18 mouse cellular contexts compared by ENCODE assay signal in the genomic region with DNA sequence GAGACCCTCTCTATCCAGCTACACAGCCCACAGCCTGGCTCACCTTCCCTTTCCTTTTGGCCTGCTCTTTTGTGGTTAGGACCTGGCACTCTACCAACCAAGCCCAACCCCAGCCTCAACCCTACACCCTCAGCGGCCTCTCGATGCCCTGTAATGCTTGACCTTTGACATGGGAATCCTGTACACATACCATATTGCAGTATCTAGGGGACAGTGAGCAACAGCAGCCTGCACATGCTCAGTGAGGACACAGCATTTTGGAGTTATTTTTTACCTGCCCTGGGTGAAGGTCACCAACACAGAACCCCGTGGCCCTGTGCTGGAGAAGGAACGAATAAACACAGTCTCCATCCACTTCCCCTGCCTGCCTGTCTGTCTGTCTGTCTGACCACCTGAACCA. TPM values are rescaled to one million over a fixed set of nuclear protein-coding genes. Genes with fewer than 3 reads are reported as not detected.
DNase-seq lines count a peak whose midpoint lies in the region; ATAC-seq lines count a peak whose summit lies in the region.
"Had no signal": no experiment of that assay in that cellular context is flagged by ENCODE, and none has a peak within 500 bp of the region (broad histone marks: within the 10 kb centered on the region; RNA-seq: fewer than 3 reads in every experiment).

No protein-coding gene starts in this region.

- no peak overlapping the region for H3K4me2 ChIP-seq in midbrain, embryonic 16.5 days (ENCODE audit: low read length)
- no peak overlapping the region for H3K4me2 ChIP-seq in liver, embryonic 16.5 days (ENCODE audit: low read depth, low read length)
- H3K4me2 ChIP-seq: embryonic facial prominence, embryonic 15.5 days; forebrain, embryonic 12.5 days; heart, embryonic 13.5 days; limb, embryonic 13.5 days; midbrain, embryonic 13.5 days had no signal

- peaks cover 44% of the 10 kb centered on the region for H3K4me1 ChIP-seq in midbrain, embryonic 10.5 days
- H3K4me1 ChIP-seq in midbrain, embryonic 16.5 days (ENCODE audit: control insufficient read depth, insufficient read depth, low read length): no peaks in the 10 kb centered on the region
- peaks cover 21% of the 10 kb centered on the region for H3K4me1 ChIP-seq in liver, embryonic 16.5 days (ENCODE audit: control insufficient read depth, low read depth, low read length)

- H3K36me3 ChIP-seq in midbrain, embryonic 10.5 days: no peaks in the 10 kb centered on the region
- no peaks in the 10 kb centered on the region for H3K36me3 ChIP-seq in midbrain, embryonic 16.5 days (ENCODE audit: control insufficient read depth, insufficient read depth, low read length)
- H3K36me3 ChIP-seq in liver, embryonic 16.5 days (ENCODE audit: control insufficient read depth, insufficient read depth): peaks cover 38% of the 10 kb centered on the region
- H3K36me3 ChIP-seq: embryonic facial prominence, embryonic 15.5 days; forebrain, embryonic 12.5 days; limb, embryonic 13.5 days; midbrain, embryonic 13.5 days had no signal

- H3K27me3 ChIP-seq in midbrain, embryonic 10.5 days (ENCODE audit: low read depth, poor library complexity, severe bottlenecking): no peaks in the 10 kb centered on the region
- no peaks in the 10 kb centered on the region for H3K27me3 ChIP-seq in midbrain, embryonic 16.5 days (ENCODE audit: control insufficient read depth, insufficient read depth, low read depth, low read length)
- no peaks in the 10 kb centered on the region for H3K27me3 ChIP-seq in liver, embryonic 16.5 days (ENCODE audit: control insufficient read depth, insufficient read depth, low read depth, low read length)
- H3K27me3 ChIP-seq: embryonic facial prominence, embryonic 15.5 days; limb, embryonic 13.5 days; midbrain, embryonic 13.5 days had no signal

- no peaks in the 10 kb centered on the region for H3K9me3 ChIP-seq in midbrain, embryonic 10.5 days (replicated peaks)
- H3K9me3 ChIP-seq in midbrain, embryonic 16.5 days (replicated peaks; ENCODE audit: control insufficient read depth, low read length, poor library complexity, severe bottlenecking): no peaks in the 10 kb centered on the region
- H3K9me3 ChIP-seq in liver, embryonic 16.5 days (replicated peaks; ENCODE audit: control insufficient read depth, low read length): no peaks in the 10 kb centered on the region
- H3K9me3 ChIP-seq: embryonic facial prominence, embryonic 15.5 days; forebrain, embryonic 12.5 days; heart, embryonic 13.5 days; midbrain, embryonic 13.5 days had no signal

- no peak overlapping the region for H3K4me3 ChIP-seq in midbrain, embryonic 10.5 days
- no peak overlapping the region for H3K4me3 ChIP-seq in midbrain, embryonic 16.5 days (ENCODE audit: low read depth, low read length)
- H3K4me3 ChIP-seq in liver, embryonic 16.5 days (ENCODE audit: low read depth, low read length): no peak overlapping the region
- H3K4me3 ChIP-seq: embryonic facial prominence, embryonic 15.5 days; forebrain, embryonic 12.5 days; heart, embryonic 13.5 days; limb, embryonic 13.5 days; midbrain, embryonic 13.5 days had no signal

- 0 out of 2 replicates have a peak overlapping the region, but pooled peaks have one; percentile 24 for H3K27ac ChIP-seq in midbrain, embryonic 10.5 days (replicated peaks)
- no peak overlapping the region for H3K27ac ChIP-seq in midbrain, embryonic 16.5 days (ENCODE audit: low read length)
- H3K27ac ChIP-seq in liver, embryonic 16.5 days (ENCODE audit: low read length): peak overlapping the region; percentile 51; the same call in 1 of the 2 replicates
- H3K27ac ChIP-seq: embryonic facial prominence, embryonic 15.5 days; forebrain, embryonic 12.5 days; heart, embryonic 13.5 days; hindbrain, postnatal 0 days; limb, embryonic 13.5 days; macrophage; midbrain, embryonic 13.5 days had no signal

- 85% methylated on average over 4 of the region's 4 CpGs for WGBS in midbrain, embryonic 10.5 days
- WGBS in midbrain, embryonic 16.5 days: 89% methylated on average over 4 of the region's 4 CpGs
- 56% methylated on average over 4 of the region's 4 CpGs for WGBS in liver, embryonic 16.5 days (ENCODE audit: insufficient replicate concordance)

- H3K9ac ChIP-seq in midbrain, embryonic 16.5 days (ENCODE audit: low read depth, low read length): no peak overlapping the region
- H3K9ac ChIP-seq in liver, embryonic 16.5 days (ENCODE audit: low read depth, low read length): no peak overlapping the region
- H3K9ac ChIP-seq: embryonic facial prominence, embryonic 15.5 days; forebrain, embryonic 12.5 days; heart, embryonic 13.5 days; limb, embryonic 13.5 days; midbrain, embryonic 13.5 days had no signal

- ATAC-seq in midbrain, embryonic 16.5 days: no peak
- ATAC-seq in liver, embryonic 16.5 days (ENCODE audit: low read depth): peak; percentile 87
- no peak for ATAC-seq in CD4-positive, CD25-positive, alpha-beta regulatory T cell, adult 4 months
- ATAC-seq: hindbrain, postnatal 0 days; midbrain, embryonic 13.5 days had no signal

- peak; percentile 29 for DNase-seq in kidney, adult 18-20 months
- no peak for DNase-seq in kidney, postnatal 36 days
- DNase-seq in midbrain, embryonic 10.5 days (ENCODE audit: low spot score): no peak
- no peak for DNase-seq in adrenal gland, postnatal 14 days
- DNase-seq: cerebellum, adult 9-10 months; gastrocnemius, postnatal 36 days; heart, postnatal 36 days; thymus, postnatal 36 days had no signal

RNA-seq across cellular contexts. Expression of a gene that starts 27.4 kb away (rescaled TPM):
- 5.1 and 5.9 TPM in 2 replicates for polyA plus RNA-seq in midbrain, embryonic 10.5 days (2016; fragmentation: Nextera tagmentation; extraction: Ambion mirVana)
- polyA plus RNA-seq in midbrain, embryonic 16.5 days (2015; fragmentation: Nextera tagmentation; extraction: Ambion mirVana): 19.5 and 22.1 TPM in 2 replicates
- polyA plus RNA-seq in liver, embryonic 16.5 days (2015; fragmentation: Nextera tagmentation; extraction: Ambion mirVana): 111 and 112 TPM in 2 replicates
- 1,000 to 10,000 TPM in 1 of 2 experiments, 100 to 1,000 TPM in 1; 432 to 1,042 TPM for polyA plus RNA-seq in CD4-positive, CD25-positive, alpha-beta regulatory T cell, adult 4 months (2017; shearing (Covaris generic))
- total RNA-seq in adrenal gland, postnatal 14 days (2021): 43.0 and 54.9 TPM in 2 replicates
